Mouse (Mus musculus): ENCODE results near the gene St5. TPM values are rescaled to one million over a fixed set of nuclear protein-coding genes. Genes with fewer than 3 reads are reported as not detected.

The St5 gene
- polyA plus RNA-seq, 1 experiment from 2014 or later, result 58.7 TPM

DNA sequence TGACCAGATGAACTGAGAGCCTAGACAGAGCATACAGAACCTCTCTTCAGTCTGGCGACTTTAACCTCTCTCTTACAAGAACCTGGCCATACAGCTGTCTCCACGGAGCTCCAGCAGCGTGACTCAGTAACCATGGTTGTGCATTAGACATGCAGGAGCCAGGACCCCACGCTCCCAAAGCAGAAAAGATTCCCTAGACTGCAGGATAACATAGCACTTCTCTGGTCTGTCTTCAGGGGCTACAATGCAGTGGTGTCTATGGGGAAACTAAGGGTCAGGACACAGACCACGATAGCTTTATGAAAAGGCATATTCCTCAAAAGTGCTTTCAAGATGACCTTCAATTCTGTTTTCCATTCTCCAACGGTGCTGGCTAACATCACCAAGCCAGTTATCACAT is 72.1 kb downstream of the St5 start:
- Histone ChIP-seq H3K9ac (no peak overlapping the region), H3K4me1 (0 out of 2 replicates have a peak, but pooled peaks cover 14% of the 10 kb centered on the region), H3K4me3 (replicated peaks) (no peak overlapping the region), H3K4me2 (no peak overlapping the region), H3K36me3 (no peaks in the 10 kb centered on the region), H3K9me3 (no peaks in the 10 kb centered on the region), H3K27ac (no peak overlapping the region), H3K27me3 (replicated peaks) (no peaks in the 10 kb centered on the region)
- WGBS, result 70% methylated on average over 6 of the region's 6 CpGs
- no peak for ATAC-seq (ENCODE audit: insufficient read depth, low FRiP score, low read depth)

DNA sequence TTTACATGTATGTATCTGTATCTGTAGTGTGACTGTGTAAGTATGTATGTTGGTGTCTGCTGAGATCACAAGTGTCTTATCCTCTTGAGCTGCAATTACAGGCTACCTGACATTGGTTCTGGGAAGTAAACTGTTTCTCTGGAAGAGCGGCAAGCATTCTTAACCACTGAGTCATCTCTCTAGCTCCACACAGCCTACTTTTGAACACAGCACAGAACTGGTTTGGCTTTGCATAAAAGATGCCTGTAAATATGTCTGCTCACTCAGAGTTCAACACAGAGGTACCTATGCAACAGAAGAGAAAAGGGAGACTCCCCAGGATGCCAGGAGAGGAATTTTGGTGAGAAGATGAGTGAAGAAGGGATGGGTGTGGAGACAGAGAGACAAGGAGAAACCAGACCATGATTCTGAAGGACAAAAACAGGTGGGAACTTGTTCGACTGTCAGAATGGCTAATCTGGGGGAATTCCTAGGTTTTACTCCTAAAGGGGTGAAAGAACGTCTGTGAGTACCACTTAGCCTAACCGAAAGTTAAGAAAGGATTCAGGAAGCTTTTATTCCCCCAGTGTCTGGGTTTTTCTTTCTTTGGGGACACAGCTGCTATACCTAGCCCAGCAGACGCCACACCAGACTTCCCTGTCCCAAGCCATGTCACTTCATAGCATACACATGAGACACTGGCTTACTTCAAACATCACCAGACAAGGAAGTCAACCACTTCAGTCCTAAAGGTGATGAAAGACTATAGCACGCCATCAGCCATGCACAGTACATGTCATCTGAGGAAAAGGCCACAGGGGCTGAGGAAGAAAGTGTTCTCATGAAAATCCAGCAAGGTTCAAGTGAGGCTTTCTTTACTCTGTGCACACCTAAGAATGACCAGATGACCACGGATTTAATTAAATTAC is 73.3 kb downstream of the St5 start:
- Histone ChIP-seq H3K9me3 (no peaks in the 10 kb centered on the region), H3K36me3 (no peaks in the 10 kb centered on the region), H3K9ac (no peak overlapping the region), H3K27me3 (replicated peaks) (no peaks in the 10 kb centered on the region), H3K4me2 (no peak overlapping the region), H3K4me1 (0 out of 2 replicates have a peak, but pooled peaks cover 14% of the 10 kb centered on the region), H3K4me3 (replicated peaks) (no peak overlapping the region), H3K27ac (peak overlapping the region; percentile 45; the same call in 1 of the 2 replicates)
- 58% methylated on average over 7 of the region's 7 CpGs for WGBS
- 0 out of 2 replicates have a peak, but pooled peaks have one; percentile 11 for ATAC-seq (ENCODE audit: insufficient read depth, low FRiP score, low read depth)

DNA sequence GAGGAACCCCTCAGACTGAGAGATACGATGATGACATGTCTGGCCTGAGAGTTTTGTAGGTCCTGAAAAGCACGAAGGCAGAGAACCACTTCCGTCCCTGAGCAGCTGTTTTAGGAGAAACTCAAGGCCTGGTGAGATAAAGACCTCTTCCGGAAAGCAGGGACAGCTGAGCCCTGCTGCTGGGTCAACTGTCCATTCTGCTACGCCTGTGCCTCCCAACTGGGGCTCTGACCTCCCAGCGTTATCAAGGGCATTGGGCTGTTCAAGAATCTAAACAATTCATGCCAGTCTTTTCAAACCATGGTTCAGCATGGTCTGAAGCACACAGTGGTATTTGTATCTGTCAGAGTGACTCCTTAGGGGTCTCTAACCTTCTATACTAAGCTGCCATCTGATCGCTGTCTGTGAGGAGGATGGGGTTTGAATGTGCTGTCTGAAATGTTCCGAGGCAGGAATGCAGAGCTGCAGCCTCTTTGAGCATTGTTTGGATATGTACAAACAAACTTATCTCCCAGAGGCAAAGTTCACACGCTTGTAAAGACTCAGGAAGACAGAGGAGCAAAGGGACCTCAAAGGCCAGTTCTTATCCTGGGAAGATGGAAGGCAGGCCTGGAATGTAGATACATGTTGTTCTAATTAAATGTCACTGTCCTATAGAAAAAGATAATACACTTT is 74.3 kb downstream of the St5 start:
- no peak overlapping the region for H3K9ac ChIP-seq
- peak overlapping the region; percentile 45; the same call in 1 of the 2 replicates for H3K27ac ChIP-seq
- WGBS, result 27% methylated on average over 9 of the region's 9 CpGs
- H3K4me1 ChIP-seq, result 0 out of 2 replicates have a peak, but pooled peaks cover 14% of the 10 kb centered on the region
- H3K4me2 ChIP-seq, result no peak overlapping the region
- ATAC-seq (ENCODE audit: insufficient read depth, low FRiP score, low read depth), result no peak
- no peaks in the 10 kb centered on the region for H3K9me3 ChIP-seq
- H3K4me3 ChIP-seq (replicated peaks), result no peak overlapping the region
- no peaks in the 10 kb centered on the region for H3K27me3 ChIP-seq (replicated peaks)
- H3K36me3 ChIP-seq, result no peaks in the 10 kb centered on the region

DNA sequence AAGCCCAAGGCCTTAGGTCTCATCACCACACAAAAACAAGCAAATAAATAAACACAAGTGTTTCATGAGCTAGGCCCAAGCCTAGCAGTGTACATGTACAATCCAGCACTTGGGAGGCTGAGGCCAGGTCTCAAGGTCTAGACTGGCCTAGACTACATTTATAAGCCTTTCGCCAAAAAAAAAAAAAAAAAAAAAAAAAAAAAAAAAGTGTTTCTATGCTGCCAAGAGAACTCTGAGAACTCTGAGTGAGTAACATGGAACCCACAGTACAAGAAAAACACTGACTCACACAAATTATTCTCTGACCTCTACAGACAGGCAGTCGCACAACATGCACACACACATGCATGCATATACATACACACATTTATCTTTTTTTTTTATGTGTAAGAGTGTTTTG is 75.6 kb downstream of the St5 start:
- Histone ChIP-seq H3K4me3 (replicated peaks) (no peak overlapping the region), H3K9me3 (no peaks in the 10 kb centered on the region), H3K4me2 (no peak overlapping the region), H3K36me3 (no peaks in the 10 kb centered on the region), H3K4me1 (0 out of 2 replicates have a peak, but pooled peaks cover 14% of the 10 kb centered on the region), H3K9ac (no peak overlapping the region), H3K27ac (no peak overlapping the region), H3K27me3 (replicated peaks) (no peaks in the 10 kb centered on the region)
- 71% methylated on average over 2 of the region's 2 CpGs for WGBS
- ATAC-seq (ENCODE audit: insufficient read depth, low FRiP score, low read depth), result no peak

DNA sequence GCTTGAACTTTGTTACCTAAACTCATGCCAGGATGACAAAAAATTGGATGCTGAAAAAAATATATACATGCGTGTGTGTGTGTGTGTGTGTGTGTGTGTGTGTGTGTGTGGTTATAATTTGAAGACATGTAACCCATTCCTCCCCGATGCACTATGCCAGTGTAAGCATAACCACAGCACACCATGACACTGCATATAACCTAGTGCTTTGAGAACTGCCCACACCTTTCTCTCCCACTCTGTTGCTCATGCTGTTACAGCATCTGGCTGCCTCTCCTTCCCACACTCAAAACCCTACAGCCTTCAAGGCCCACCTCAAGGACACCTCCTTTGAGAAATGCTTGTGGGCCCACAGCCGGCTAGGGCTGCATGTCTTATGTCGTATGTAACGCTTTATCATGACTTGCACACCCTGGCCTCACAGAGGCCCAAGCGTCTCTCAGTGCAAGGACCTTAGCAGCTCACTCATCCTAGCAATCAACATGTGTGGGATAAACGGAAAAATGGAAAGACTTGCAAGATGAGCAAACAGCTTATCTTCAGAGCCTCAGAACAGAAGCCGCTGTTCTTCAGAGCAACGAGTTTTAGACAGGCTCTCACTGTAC is 81.1 kb downstream of the St5 start:
- Histone ChIP-seq H3K9ac (no peak overlapping the region), H3K4me2 (no peak overlapping the region), H3K36me3 (no peaks in the 10 kb centered on the region), H3K27me3 (replicated peaks) (no peaks in the 10 kb centered on the region), H3K27ac (no peak overlapping the region), H3K4me3 (replicated peaks) (no peak overlapping the region), H3K4me1 (peaks cover 9% of the 10 kb centered on the region; the same call in 1 of the 2 replicates), H3K9me3 (no peaks in the 10 kb centered on the region)
- peak; percentile 65; the same call in 1 of the 2 replicates for ATAC-seq (ENCODE audit: insufficient read depth, low FRiP score, low read depth)
- WGBS, result 70% methylated on average over 9 of the region's 9 CpGs

DNA sequence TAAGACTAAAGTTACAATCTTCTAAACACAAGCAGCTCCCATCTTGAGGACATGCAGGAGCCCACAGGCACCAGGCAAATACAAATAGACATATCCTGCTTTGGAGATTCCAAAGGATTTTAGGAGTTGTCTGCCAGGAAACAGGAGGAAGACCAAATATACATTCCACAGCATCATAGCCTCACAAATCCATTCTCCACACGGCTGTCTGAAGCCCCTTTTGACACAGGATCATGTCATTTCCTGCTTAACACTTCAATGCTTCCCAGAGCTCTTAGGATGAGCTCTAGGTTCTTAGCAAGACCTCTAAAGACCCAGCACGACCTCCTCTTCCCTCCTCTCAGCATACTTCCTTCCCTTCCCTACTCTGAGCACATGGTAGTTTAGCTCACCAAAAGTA is 82.4 kb downstream of the St5 start:
- Histone ChIP-seq H3K27ac (peak overlapping the region; percentile 32; the same call in 1 of the 2 replicates), H3K27me3 (replicated peaks) (no peaks in the 10 kb centered on the region), H3K4me3 (replicated peaks) (no peak overlapping the region), H3K36me3 (no peaks in the 10 kb centered on the region), H3K9ac (no peak overlapping the region), H3K9me3 (no peaks in the 10 kb centered on the region), H3K4me1 (peaks cover 22% of the 10 kb centered on the region), H3K4me2 (no peak overlapping the region)
- WGBS, result 26% methylated on average over 2 of the region's 2 CpGs
- ATAC-seq (ENCODE audit: insufficient read depth, low FRiP score, low read depth), result no peak

DNA sequence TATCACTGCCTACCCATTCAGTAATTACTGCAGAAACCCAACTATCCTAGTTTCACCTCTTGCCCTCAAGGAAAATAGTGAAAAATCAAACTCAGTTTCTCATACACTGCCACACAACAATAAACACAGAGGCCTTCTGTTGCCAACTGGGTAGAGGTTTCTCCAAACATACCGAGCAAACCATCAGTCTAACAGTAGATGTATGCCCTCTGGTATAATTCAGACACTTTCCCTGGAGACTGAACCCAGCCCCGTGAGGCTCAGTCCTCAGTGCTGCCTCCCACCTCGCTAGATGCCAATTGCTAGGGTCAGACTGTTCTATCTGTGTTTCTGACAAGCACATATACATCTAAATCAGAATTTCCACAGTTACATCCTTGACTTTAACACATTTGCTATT is 83.1 kb downstream of the St5 start:
- Histone ChIP-seq H3K27me3 (replicated peaks) (no peaks in the 10 kb centered on the region), H3K9ac (no peak overlapping the region), H3K27ac (0 out of 2 replicates have a peak overlapping the region, but pooled peaks have one; percentile 32), H3K4me1 (peaks cover 23% of the 10 kb centered on the region), H3K36me3 (no peaks in the 10 kb centered on the region), H3K9me3 (no peaks in the 10 kb centered on the region), H3K4me2 (no peak overlapping the region), H3K4me3 (replicated peaks) (no peak overlapping the region)
- WGBS, result 78% methylated on average over 3 of the region's 3 CpGs
- no peak for ATAC-seq (ENCODE audit: insufficient read depth, low FRiP score, low read depth)

DNA sequence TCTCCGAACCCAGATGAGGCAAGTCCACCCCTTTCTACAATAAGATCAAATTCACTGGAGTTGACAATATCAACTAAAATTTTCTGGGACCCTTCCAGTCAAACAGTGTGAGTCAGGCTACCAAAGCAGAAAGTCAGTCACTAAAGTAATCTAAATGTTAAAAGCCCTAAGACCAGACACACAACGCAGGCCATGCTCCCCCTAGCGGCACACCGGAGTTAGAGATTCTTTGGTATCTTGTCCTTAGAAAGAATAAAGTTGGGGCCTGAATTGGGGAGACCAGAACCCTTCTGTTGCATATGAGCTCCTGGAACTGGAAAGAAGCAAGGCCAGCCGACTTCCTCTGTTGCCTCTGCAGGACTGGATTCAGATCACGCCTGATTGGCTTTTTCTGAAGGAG is 84.7 kb downstream of the St5 start:
- H3K9me3 ChIP-seq, result no peaks in the 10 kb centered on the region
- ATAC-seq (ENCODE audit: insufficient read depth, low FRiP score, low read depth), result no peak
- H3K4me2 ChIP-seq, result no peak overlapping the region
- no peak overlapping the region for H3K4me3 ChIP-seq (replicated peaks)
- 29% methylated on average over 6 of the region's 6 CpGs for WGBS
- no peak overlapping the region for H3K9ac ChIP-seq
- H3K4me1 ChIP-seq, result peaks cover 34% of the 10 kb centered on the region
- no peaks in the 10 kb centered on the region for H3K27me3 ChIP-seq (replicated peaks)
- H3K36me3 ChIP-seq, result no peaks in the 10 kb centered on the region
- no peak overlapping the region for H3K27ac ChIP-seq

DNA sequence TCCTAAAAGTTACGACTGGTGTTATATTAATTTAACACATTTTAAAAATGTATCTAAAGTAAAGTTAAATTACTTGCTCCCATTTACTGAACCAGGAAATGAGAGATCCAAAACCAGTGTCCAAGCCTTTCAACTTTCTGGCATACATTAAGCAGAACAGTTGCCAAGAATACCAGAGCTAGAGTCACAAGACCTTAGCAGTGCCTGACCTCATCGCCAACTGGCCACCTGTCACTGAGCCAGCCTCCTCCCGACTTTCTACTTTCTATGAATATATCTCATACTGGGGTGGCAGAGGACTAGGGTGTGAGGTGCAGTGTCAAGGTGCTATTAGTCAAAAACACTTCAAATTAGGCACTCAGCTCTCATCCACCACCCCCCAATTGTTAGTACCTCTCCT is 85.6 kb downstream of the St5 start:
- no peak for ATAC-seq (ENCODE audit: insufficient read depth, low FRiP score, low read depth)
- no peak overlapping the region for H3K4me2 ChIP-seq
- 56% methylated on average over 3 of the region's 3 CpGs for WGBS
- H3K4me1 ChIP-seq, result peaks cover 37% of the 10 kb centered on the region
- no peaks in the 10 kb centered on the region for H3K36me3 ChIP-seq
- H3K9ac ChIP-seq, result no peak overlapping the region
- no peaks in the 10 kb centered on the region for H3K9me3 ChIP-seq
- H3K27me3 ChIP-seq (replicated peaks), result no peaks in the 10 kb centered on the region
- H3K4me3 ChIP-seq (replicated peaks), result no peak overlapping the region
- no peak overlapping the region for H3K27ac ChIP-seq

DNA sequence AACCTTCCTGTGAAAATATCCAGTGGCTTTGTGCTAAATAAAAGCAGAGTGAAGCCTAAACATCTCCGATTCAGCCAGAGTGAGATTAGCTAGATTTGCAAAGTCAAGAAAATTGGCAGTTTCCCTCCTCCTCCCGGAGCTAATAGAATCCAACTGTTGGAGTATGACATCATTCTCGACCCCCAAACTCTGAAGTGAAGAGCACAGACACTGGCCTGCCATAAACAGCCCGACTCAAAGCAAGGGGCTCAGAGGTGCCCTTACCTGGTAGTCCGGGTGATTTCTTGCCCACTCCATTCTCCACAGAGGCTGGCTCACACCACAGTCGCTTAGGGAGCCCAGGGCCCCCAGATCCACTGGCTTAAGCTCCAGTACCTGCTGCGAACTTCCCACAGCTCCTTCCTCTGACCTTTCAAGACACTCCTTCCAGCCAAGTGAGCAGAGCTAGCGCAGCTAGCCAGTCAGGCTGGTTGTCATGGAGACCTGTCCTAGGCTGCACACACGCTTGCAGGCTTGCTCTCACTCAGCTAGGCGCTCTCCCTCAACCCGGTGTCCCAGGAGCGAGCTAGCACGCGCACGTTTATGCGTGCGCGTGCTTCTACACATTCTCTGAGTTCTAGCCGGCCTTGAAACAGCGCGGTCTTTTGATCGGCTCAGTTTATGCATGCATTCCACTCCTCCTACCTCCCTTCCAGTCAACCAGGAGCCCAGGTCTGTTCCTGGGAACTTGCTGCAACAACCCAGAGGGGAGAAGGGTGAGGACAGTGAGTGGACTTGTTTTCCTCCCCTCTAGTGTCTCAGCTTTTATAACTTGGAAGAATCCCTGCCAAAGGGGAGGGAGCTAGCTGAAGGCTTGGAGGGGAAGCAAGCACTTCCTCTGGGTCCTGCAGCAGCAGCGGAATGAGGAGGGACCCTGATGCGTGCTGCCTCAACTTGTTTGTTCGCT is 87.1 kb downstream of the St5 start:
- Histone ChIP-seq H3K36me3 (no peaks in the 10 kb centered on the region), H3K4me2 (peak overlapping the region; percentile 65), H3K27me3 (replicated peaks) (no peaks in the 10 kb centered on the region), H3K9ac (peak overlapping the region; percentile 29; the same call in 1 of the 2 replicates), H3K27ac (peak overlapping the region; percentile 96), H3K4me3 (replicated peaks) (peak overlapping the region; percentile 44), H3K4me1 (peaks cover 37% of the 10 kb centered on the region), H3K9me3 (no peaks in the 10 kb centered on the region)
- ATAC-seq (ENCODE audit: insufficient read depth, low FRiP score, low read depth), result peak; percentile 96
- 4% methylated on average over 25 of the region's 25 CpGs for WGBS

DNA sequence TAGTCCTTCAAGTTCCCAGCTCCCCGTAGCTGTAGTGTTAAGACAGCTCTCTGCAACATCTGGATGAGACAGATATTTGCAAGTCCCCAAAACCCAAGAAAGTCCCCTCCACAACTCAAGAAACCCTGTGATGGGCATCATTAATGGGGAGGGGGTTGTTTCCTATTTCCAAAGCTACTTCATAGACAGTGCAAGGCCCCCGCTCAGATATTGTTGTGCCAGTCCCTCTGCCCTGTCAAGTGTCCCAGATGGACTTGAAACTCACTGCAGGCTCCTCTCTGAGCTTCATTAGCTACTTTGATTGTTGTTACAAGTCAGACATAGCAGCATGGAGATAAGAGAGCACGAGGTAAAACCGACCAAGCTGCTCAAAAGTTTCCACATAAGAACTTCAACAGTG is 87.8 kb downstream of the St5 start:
- no peaks in the 10 kb centered on the region for H3K27me3 ChIP-seq (replicated peaks)
- H3K27ac ChIP-seq, result peak overlapping the region; percentile 96
- no peaks in the 10 kb centered on the region for H3K36me3 ChIP-seq
- H3K4me1 ChIP-seq, result peaks cover 37% of the 10 kb centered on the region
- WGBS, result 25% methylated on average over 4 of the region's 4 CpGs
- H3K4me3 ChIP-seq (replicated peaks), result peak overlapping the region; percentile 44
- no peak for ATAC-seq (ENCODE audit: insufficient read depth, low FRiP score, low read depth)
- H3K4me2 ChIP-seq, result peak overlapping the region; percentile 65
- peak overlapping the region; percentile 29; the same call in 1 of the 2 replicates for H3K9ac ChIP-seq
- H3K9me3 ChIP-seq, result no peaks in the 10 kb centered on the region

All from stomach, embryonic 15.5 days (tissue).